Mouse (Mus musculus) thymus, adult 2 months (tissue): ENCODE data around the gene Dgki.

Source experiments
- CTCF ChIP-seq: fragments of 200-500 bp; IDR thresholded peaks from 2 replicates; pipeline ENCODE4 v1.5.1; 2012; ENCODE audit warnings: mild to moderate bottlenecking, control low read depth, low read length, moderate library complexity, borderline replicate concordance; ENCODE audit not compliant: control insufficient read depth, poor library complexity, insufficient read depth; ENCODE audit errors: extremely low read depth
- POLR2A ChIP-seq: fragments of 200-500 bp; IDR thresholded peaks from 2 replicates; pipeline ENCODE4 v1.6.1; 2012; ENCODE audit warnings: mild to moderate bottlenecking, low read length, control low read depth, moderate library complexity; ENCODE audit not compliant: control insufficient read depth, poor library complexity, insufficient read depth; ENCODE audit errors: extremely low read depth

GRCm38 (mm10) chr6:37270905-37271591 lies 28.9 kb downstream of the Dgki start:
- TF ChIP-seq CTCF (no peak), POLR2A (no peak)
